In genomic region chr15:5193833-5194232, GRCm38 (mm10) we compare ENCODE assay signal across 9 mouse cellular contexts. TPM values are rescaled to one million over a fixed set of nuclear protein-coding genes. Genes with fewer than 3 reads are reported as not detected.
DNase-seq lines count a peak whose midpoint lies in the region; ATAC-seq lines count a peak whose summit lies in the region.
"Had no signal": no experiment of that assay in that cellular context is flagged by ENCODE, and none has a peak within 500 bp of the region (broad histone marks: within the 10 kb centered on the region; RNA-seq: fewer than 3 reads in every experiment).

No protein-coding gene starts in this region.

- no peak overlapping the region for H3K4me2 ChIP-seq in hindbrain, embryonic 14.5 days (replicated peaks)
- no peak overlapping the region for H3K4me2 ChIP-seq in hindbrain, embryonic 12.5 days (replicated peaks)
- no peak overlapping the region for H3K4me2 ChIP-seq in stomach, embryonic 16.5 days (ENCODE audit: low read depth, low read length)
- no peak overlapping the region for H3K4me2 ChIP-seq in forebrain, embryonic 15.5 days (replicated peaks)

- peak; percentile 32 for DNase-seq in hindbrain, embryonic 14.5 days (ENCODE audit: low spot score)
- DNase-seq in thymus, postnatal 0 days (ENCODE audit: low spot score) = peak; percentile 19
- DNase-seq in thymus, postnatal 36 days = no peak
- DNase-seq in brain, adult 2 months (ENCODE audit: low read depth, low spot score) = peak; percentile 46
- no peak for DNase-seq in layer of hippocampus, adult 9-10 months (ENCODE audit: low spot score)
- DNase-seq: cerebellum, adult 9-11 months had no signal

- no peak; the same call in 1 of the 2 replicates for ATAC-seq in hindbrain, embryonic 14.5 days (ENCODE audit: low FRiP score)
- no peak for ATAC-seq in hindbrain, embryonic 12.5 days (ENCODE audit: low FRiP score)
- ATAC-seq in stomach, embryonic 16.5 days (ENCODE audit: insufficient read depth, low FRiP score) = no peak
- ATAC-seq in forebrain, embryonic 15.5 days (replicated peaks) = no peak; the same call in 1 of the 2 replicates

- WGBS in hindbrain, embryonic 14.5 days = 84% methylated on average over 3 of the region's 3 CpGs
- 83% methylated on average over 3 of the region's 3 CpGs for WGBS in hindbrain, embryonic 12.5 days
- 76% methylated on average over 3 of the region's 3 CpGs for WGBS in stomach, embryonic 16.5 days
- 84% methylated on average over 3 of the region's 3 CpGs for WGBS in forebrain, embryonic 15.5 days

- no peak overlapping the region for H3K27ac ChIP-seq in hindbrain, embryonic 14.5 days
- H3K27ac ChIP-seq in hindbrain, embryonic 12.5 days = no peak overlapping the region
- H3K27ac ChIP-seq in stomach, embryonic 16.5 days (ENCODE audit: low read length) = 0 out of 2 replicates have a peak overlapping the region, but pooled peaks have one; percentile 23
- H3K27ac ChIP-seq in forebrain, embryonic 15.5 days (replicated peaks) = no peak overlapping the region

- H3K36me3 ChIP-seq in hindbrain, embryonic 14.5 days (replicated peaks; ENCODE audit: control insufficient read depth, insufficient read depth) = peaks cover 26% of the 10 kb centered on the region
- H3K36me3 ChIP-seq in hindbrain, embryonic 12.5 days = peaks cover 17% of the 10 kb centered on the region; the same call in 1 of the 2 replicates
- H3K36me3 ChIP-seq in stomach, embryonic 16.5 days (ENCODE audit: control insufficient read depth, insufficient read depth, low read length) = no peaks in the 10 kb centered on the region
- peaks cover 16% of the 10 kb centered on the region for H3K36me3 ChIP-seq in forebrain, embryonic 15.5 days

- no peaks in the 10 kb centered on the region for H3K4me1 ChIP-seq in hindbrain, embryonic 14.5 days (replicated peaks; ENCODE audit: control insufficient read depth, insufficient read depth, low read length)
- H3K4me1 ChIP-seq in hindbrain, embryonic 12.5 days = no peaks in the 10 kb centered on the region
- H3K4me1 ChIP-seq in stomach, embryonic 16.5 days (ENCODE audit: control insufficient read depth, insufficient read depth, low read length) = peaks cover 25% of the 10 kb centered on the region
- no peaks in the 10 kb centered on the region for H3K4me1 ChIP-seq in forebrain, embryonic 15.5 days

- no peak overlapping the region for H3K9ac ChIP-seq in hindbrain, embryonic 14.5 days
- no peak overlapping the region for H3K9ac ChIP-seq in hindbrain, embryonic 12.5 days
- H3K9ac ChIP-seq in stomach, embryonic 16.5 days (ENCODE audit: low read length) = no peak overlapping the region
- H3K9ac ChIP-seq in forebrain, embryonic 15.5 days (replicated peaks) = no peak overlapping the region

- no peak overlapping the region for H3K4me3 ChIP-seq in hindbrain, embryonic 14.5 days (replicated peaks; ENCODE audit: low read length)
- H3K4me3 ChIP-seq in hindbrain, embryonic 12.5 days = no peak overlapping the region
- no peak overlapping the region for H3K4me3 ChIP-seq in stomach, embryonic 16.5 days (replicated peaks; ENCODE audit: low read length)
- H3K4me3 ChIP-seq in forebrain, embryonic 15.5 days = no peak overlapping the region

- H3K9me3 ChIP-seq in hindbrain, embryonic 14.5 days (ENCODE audit: control insufficient read depth, low read length) = no peaks in the 10 kb centered on the region
- H3K9me3 ChIP-seq in hindbrain, embryonic 12.5 days (replicated peaks) = no peaks in the 10 kb centered on the region
- no peaks in the 10 kb centered on the region for H3K9me3 ChIP-seq in stomach, embryonic 16.5 days (replicated peaks; ENCODE audit: control insufficient read depth, low read length)
- no peaks in the 10 kb centered on the region for H3K9me3 ChIP-seq in forebrain, embryonic 15.5 days

- no peaks in the 10 kb centered on the region for H3K27me3 ChIP-seq in hindbrain, embryonic 14.5 days (ENCODE audit: control insufficient read depth, insufficient read depth, low read length)
- no peaks in the 10 kb centered on the region for H3K27me3 ChIP-seq in hindbrain, embryonic 12.5 days
- no peaks in the 10 kb centered on the region for H3K27me3 ChIP-seq in stomach, embryonic 16.5 days (ENCODE audit: control insufficient read depth, insufficient read depth, low read length)
- H3K27me3 ChIP-seq in forebrain, embryonic 15.5 days = no peaks in the 10 kb centered on the region

RNA-seq across cellular contexts. Expression of gene Ttc33, which starts 8.5 kb away (rescaled TPM):
- polyA plus RNA-seq in hindbrain, embryonic 14.5 days (2014; fragmentation: Nextera tagmentation; extraction: Ambion mirVana) = 58.7 and 61.0 TPM in 2 replicates
- 45.8 and 48.0 TPM in 2 replicates for polyA plus RNA-seq in hindbrain, embryonic 12.5 days (2016; fragmentation: Nextera tagmentation; extraction: Ambion mirVana)
- 43.6 and 45.9 TPM in 2 replicates for polyA plus RNA-seq in thymus, postnatal 0 days (2015; fragmentation: Nextera tagmentation; extraction: Ambion mirVana)
- 35.4 and 36.9 TPM in 2 replicates for polyA plus RNA-seq in stomach, embryonic 16.5 days (2015; fragmentation: Nextera tagmentation; extraction: Ambion mirVana)
- polyA plus RNA-seq in forebrain, embryonic 15.5 days (2015; fragmentation: Nextera tagmentation; extraction: Ambion mirVana) = 61.4 and 65.4 TPM in 2 replicates

RNA-seq across cellular contexts. Expression of gene Ptger4, which starts 50.2 kb away (rescaled TPM):
- 4.1 and 5.1 TPM in 2 replicates for polyA plus RNA-seq in hindbrain, embryonic 14.5 days (2014; fragmentation: Nextera tagmentation; extraction: Ambion mirVana)
- polyA plus RNA-seq in hindbrain, embryonic 12.5 days (2016; fragmentation: Nextera tagmentation; extraction: Ambion mirVana) = 2.1 and 2.4 TPM in 2 replicates
- polyA plus RNA-seq in thymus, postnatal 0 days (2015; fragmentation: Nextera tagmentation; extraction: Ambion mirVana) = 18.2 and 18.3 TPM in 2 replicates
- polyA plus RNA-seq in stomach, embryonic 16.5 days (2015; fragmentation: Nextera tagmentation; extraction: Ambion mirVana) = 7.0 and 8.5 TPM in 2 replicates
- 0.42 and 0.50 TPM in 2 replicates for polyA plus RNA-seq in forebrain, embryonic 15.5 days (2015; fragmentation: Nextera tagmentation; extraction: Ambion mirVana)

RNA-seq across cellular contexts. Expression of gene Prkaa1, which starts 50.2 kb away (rescaled TPM):
- polyA plus RNA-seq in hindbrain, embryonic 14.5 days (2014; fragmentation: Nextera tagmentation; extraction: Ambion mirVana) = 18.2 and 18.5 TPM in 2 replicates
- polyA plus RNA-seq in hindbrain, embryonic 12.5 days (2016; fragmentation: Nextera tagmentation; extraction: Ambion mirVana) = 17.0 and 18.1 TPM in 2 replicates
- polyA plus RNA-seq in thymus, postnatal 0 days (2015; fragmentation: Nextera tagmentation; extraction: Ambion mirVana) = 11.5 and 12.5 TPM in 2 replicates
- polyA plus RNA-seq in stomach, embryonic 16.5 days (2015; fragmentation: Nextera tagmentation; extraction: Ambion mirVana) = 24.2 and 25.1 TPM in 2 replicates
- 12.6 and 14.0 TPM in 2 replicates for polyA plus RNA-seq in forebrain, embryonic 15.5 days (2015; fragmentation: Nextera tagmentation; extraction: Ambion mirVana)

Comparison
In these comparisons a context has a peak if more than half of its experiments do, and no peak if none do; other contexts are left out.
1. DNase-seq: peak in hindbrain, embryonic 14.5 days (single experiment), thymus, postnatal 0 days (single experiment) and brain, adult 2 months (single experiment); none in thymus, postnatal 36 days (0 of 2) and layer of hippocampus, adult 9-10 months (single experiment).